Mouse (Mus musculus): ENCODE results near the gene Gdf10. TPM values are rescaled to one million over a fixed set of nuclear protein-coding genes. Genes with fewer than 3 reads are reported as not detected.

The Gdf10 gene
- total RNA-seq (2021), result 1 to 10 TPM; 5.4 to 5.7 TPM

DNA sequence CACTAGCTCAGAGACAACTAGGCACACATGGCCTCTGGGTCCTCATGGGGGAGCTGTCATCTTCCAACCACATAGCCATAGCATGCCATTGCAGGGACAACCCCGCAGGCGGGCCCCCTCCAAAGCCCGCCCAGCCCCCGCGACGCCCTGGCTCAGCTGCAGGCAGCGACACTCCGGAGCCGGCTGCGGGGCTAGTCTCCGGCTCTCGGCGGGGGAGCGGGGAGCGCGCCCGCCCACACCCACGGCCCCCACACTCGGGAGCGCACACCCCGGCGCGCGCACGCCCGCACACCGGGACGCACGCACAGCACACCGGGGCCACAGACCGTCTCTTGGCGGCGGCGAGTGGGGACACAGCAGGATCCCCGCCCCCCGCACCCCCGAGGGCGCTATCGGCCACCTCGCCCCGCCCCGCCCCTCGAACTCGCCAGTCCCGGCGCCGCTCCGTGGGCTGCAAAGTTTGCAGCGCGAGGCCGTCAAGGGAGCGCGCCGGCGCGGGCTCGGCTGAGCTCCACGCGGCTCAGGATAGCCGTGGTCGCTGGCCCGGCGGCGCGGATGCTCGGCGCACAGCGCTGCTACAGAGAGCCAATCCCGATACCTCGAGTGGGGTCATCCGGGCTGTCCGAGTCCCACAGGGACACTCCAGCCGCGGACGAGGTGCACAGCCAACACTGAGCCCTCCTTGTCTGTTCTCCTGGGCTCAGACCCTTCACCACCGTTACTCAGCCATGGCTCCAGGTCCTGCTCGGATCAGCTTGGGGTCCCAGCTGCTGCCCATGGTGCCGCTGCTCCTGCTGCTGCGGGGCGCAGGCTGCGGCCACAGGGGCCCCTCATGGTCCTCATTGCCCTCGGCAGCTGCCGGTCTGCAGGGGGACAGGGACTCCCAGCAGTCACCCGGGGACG, at the start of gene Gdf10:
Gene Gdf10 (plus strand): TSS at position 420 of the 903 bp plus-strand sequence.
- DNase-seq, result peak; percentile 59 to 64

DNA sequence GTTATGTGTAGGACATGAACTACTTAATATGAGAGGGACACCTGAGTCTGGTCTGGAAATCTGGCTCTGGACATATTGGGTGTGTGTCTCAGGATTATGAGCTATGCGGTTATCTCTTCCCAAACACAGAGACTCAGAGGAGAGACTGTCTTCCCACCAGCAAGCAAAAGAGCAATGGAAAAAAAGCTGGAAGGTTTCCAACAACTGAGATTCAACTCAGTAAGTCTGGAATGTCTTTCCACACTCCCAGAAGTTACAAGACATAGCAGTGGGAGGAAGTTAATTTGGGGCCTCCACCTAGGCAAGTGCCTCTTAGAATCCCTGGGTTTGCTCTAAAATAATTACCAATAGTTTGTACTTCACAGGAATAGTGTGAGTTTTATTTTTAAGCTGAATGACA, 44.6 kb upstream of the Gdf10 start:
- DNase-seq, result no peak

DNA sequence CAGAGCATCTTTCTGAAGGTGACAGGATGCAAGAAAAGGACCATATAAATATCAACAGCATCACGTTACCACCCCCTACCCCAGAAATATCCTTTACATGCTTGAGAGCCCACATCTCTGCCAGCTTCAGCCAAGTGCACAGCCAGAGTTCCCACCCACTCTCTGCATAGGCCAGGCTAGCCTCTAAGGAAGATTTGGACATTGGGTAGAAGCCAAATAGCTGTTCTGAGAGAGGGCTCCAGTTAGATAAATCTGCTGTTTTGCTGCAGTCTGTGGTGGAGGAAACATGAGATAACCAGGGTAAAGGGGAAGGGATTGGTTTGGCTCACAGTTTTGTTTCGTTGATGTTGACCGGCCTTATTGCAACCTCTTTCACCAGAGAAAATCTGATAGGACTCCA, 43.2 kb upstream of the Gdf10 start:
- no peak for DNase-seq

DNA sequence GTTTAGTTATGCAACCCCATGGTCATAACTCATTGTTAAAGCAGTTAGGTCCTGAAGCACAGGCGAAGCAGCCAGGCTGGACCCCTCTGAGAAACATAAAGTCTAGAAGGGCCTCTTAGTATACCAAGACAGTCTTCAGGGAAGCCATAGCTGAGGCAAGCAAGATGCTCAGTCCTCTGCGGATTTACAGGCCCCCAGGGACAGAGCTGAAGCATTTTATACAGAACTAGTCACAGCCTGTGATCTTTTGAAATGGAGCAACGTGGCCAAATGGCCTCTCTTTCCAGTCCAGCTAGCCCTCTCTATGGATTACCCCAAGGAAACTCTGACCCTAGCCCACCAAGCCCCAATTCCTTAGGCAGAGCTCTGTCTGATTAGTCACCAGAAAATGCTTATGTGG, 41.9 kb upstream of the Gdf10 start:
- no peak for DNase-seq

DNA sequence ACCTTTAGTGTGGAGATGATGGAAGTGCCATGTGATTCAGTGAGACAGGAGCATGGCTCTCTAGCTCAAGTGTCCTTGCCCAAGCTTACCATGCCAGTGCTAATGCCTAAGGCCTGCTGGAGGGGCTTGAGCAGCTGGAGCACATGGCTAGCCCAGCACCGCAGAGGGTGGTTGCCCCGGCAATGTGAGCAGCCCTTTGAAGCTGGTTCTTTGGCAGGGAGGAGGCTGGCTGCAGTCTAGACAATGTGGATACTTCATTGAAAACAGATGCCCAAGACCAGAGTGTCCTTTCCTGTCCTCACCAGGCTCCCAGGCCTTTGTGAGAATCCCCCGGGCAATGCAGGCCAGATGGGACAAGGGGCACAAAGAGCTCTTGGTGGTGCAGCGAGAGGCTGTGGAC, 40.3 kb upstream of the Gdf10 start:
- peak in 1 of 2 experiments; percentile 7 for DNase-seq

DNA sequence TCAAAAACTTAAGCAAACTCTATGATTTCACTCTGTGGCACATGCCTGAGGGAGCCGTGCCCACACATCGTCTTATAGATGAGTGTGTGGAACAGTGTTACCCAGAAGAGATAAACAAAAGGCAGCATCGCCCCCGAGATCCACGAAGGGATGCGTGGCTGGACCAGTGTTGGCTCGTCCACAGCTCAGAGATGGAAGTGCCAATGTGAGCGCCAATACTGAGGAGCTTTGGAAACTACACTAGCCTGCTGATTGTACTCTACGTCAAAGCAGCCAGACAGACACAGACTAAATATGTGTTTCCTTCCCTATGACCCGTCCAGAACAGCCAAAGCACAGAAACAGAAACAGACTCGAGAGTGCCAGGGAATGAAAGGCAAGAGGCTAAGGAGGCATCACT, 37.9 kb upstream of the Gdf10 start:
- DNase-seq, result no peak

DNA sequence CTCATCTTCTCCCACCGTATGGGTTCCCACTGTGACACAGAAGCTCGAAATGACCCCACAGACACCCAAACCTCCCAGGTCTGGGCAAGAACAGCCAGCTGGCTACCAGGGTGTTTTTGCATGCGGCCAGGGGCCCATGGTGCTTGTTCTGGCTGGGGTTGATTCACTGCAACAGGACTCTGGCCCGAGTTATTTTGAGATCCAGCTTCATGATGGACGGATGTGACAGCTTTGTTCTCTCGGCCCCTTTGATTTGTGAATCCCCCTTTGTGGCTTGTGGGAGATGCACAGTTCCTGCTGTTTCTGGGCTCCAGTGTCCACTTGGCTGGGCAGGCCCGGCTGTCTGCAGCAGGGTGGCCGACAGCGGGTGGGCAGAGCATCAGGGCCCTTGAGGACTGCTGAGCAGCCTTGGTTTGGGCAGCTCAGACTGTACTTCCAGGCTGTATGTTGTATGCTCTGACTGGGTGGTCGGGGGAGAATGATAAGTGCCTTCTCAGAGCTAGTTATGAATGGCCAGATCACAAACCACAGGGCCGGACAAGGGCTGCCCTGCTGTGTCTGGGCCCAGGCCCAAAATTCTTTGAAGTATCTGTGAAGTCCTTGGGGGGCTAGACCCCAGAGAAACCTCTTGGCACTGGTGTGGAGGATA, 34.9 kb upstream of the Gdf10 start:
- DNase-seq, result no peak

DNA sequence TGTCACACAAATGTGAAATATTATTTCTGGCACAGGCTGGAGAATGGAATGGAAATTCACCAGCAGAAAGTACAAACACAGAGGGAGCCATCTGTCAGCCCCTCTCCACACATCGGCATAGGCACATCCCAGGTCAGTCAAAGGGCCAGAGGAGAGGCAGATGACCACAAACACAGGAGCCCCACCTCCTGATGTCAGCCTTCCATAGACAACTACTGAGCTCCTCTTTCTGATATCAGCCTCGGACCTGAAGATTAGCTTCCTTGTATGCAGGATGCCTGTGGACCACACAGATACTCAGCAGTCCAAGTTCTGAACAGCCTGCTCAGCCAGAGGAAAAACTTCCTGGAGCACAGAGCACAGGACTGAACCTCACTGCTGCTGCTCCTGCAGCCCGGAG, 33.4 kb upstream of the Gdf10 start:
- DNase-seq, result no peak

DNA sequence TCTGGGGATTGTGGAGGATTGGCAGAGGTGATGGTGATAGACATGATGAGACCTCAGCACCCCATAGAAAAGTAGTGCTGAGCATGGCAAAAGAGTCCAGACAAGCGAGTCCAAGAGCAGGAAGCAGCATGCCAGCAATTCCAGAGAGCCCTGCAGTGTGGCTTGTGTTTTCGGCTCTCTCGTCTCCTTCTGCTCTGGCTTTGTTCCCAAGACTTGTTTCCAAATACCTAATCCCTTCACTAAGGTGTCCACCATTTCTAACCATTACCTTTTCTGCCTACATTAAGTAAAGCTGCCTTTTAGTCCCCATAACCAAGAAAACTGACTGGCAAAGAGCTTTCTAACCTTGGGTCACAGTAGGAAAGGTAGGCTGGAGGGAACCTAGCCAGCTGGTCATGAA, 31.9 kb upstream of the Gdf10 start:
- DNase-seq, result no peak

DNA sequence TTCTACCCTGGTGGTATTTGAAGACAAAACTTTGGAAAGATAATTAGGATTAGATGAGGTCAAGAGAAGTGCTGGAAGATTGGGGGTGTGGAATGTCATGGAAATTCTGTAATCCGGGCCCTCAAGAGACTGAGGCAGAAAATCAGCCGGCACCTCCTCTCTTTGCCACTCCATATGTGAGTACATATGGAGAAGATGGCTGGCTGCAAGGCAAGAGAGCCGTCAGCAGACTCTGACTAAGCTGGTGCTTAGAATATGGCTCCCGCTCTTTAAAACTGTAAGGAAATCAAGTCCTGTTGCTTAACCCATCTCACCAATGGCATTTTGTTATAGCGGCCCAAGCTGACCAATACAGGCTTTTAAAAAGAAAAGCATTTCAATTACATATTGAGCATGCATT, 27.6 kb upstream of the Gdf10 start:
- no peak for DNase-seq

DNA sequence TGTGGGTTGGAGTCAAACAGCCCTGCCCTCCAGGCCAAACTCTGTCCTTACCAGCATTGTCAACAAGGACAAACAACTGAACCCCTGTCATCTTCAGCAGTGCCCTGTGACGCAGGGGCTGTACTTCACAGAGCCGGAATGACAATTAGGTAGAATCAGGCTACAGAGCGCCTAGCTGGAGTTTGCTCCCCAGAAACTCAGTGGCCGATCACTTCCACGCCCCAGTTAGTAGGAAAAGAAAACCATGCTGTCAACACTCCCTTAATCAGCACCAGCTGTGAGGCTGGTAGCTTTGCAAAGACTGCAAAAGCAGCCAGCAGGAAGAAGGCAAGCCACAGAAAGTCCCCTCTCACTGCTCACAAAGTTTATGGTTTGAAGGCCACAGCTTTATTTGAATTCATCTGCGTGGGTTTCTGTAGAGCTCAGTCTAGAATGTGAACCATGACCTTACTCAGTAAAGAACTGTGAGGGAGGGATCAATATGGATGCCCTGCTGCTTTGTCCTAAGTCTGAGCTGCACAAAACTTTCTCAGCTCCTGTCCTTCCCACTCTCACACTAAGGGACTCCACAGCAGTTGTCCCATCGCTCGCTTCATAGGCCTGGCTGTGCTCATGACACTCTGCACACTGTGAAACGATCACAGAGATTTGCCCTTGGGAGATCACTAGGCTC, 26.6 kb upstream of the Gdf10 start:
- no peak for DNase-seq

DNA sequence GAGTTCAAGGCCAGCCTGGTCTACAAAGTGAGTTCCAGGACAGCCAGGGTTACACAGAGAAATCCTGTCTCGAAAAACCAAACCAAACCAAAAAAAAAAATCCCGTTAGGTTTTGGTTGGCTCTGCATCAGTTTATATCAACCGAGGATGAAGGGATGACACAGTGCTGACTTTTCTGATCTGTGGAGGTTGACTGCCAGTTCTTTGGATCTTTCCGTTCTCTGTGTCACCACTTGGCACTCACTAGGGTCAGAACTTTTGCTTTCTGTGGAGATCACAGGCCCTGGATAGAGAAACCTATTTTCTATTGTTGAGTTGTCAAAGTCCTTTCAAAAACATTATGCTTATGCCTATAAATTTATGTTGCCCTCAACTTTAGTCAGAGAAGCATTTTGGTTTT, 20.6 kb upstream of the Gdf10 start:
- DNase-seq, result no peak

DNA sequence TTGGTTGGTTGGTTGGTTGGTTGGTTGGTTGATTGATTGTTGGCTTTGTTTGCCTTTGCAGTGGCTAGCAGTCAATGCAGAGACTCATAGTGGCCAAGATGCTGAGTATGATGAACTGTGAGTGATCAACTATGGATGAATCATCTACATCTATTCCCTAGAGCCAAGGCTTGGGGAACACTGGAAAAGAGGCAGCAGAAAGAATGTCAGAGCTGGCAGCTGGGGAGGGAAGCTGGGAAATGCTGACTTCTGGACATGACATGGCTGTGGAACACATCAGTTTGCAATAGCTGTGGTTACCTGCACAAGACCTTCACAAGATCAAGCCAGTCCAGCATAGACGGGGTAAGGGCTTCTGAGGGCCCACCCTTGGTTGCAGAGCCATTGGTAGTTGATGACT, 20.2 kb upstream of the Gdf10 start:
- no peak for DNase-seq

DNA sequence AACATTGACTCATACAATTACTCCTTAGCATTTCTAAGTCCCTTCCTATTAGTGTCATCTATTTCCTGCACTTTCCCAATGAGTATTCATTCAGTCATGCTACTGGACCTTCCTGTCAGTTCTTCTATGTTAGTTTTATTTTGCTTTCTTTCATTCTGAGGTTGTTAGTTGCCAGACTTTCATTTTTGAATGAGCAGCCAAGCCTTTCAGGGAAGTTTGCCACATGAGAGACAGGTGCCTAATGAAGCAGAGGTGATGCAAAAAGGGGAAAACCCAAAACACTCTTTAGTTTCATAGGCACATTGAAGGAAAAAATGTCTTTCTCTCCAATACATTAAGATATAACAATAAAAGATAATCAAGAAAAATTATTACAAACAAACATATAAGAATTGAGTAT, 18.5 kb upstream of the Gdf10 start:
- no peak for DNase-seq

DNA sequence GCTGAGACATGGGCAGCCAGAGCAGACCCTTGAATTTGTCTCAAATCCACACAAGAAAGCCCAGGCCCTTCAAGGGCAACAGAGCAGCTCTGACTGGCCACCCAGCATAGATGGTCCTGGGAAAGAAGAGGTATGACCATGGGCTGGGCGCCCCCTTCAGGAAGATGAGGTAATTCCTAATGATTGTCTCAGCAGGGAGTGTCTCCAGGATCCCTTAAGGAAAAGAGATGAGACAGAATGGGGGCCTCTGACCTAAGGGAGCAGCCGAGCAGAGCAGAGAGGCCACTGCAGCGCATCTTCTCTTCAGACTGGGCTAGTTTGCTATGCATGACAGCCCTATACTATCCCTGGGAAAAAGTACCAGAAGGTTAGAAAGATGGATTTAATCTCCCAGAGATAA, 9.7 kb upstream of the Gdf10 start:
- DNase-seq, result no peak

DNA sequence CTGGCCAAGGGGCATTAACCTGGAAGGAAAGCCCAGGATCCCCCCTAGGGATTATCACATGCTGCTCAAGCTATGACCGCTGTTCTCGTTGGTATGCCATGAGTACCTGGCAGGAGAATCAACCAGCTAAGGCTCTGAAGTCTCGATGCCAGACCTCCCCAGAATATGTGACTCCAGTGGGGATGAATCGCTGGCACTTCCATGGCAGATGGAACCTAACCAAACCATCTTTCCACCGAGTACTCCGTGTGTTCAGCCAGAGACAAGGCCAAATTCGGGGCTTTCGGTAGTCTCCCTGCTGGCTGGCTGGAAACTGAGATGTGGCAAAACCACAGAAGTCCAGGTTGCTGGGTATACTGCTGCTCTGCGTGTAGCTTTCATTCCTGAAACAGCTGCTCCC, 9.2 kb upstream of the Gdf10 start:
- no peak for DNase-seq

DNA sequence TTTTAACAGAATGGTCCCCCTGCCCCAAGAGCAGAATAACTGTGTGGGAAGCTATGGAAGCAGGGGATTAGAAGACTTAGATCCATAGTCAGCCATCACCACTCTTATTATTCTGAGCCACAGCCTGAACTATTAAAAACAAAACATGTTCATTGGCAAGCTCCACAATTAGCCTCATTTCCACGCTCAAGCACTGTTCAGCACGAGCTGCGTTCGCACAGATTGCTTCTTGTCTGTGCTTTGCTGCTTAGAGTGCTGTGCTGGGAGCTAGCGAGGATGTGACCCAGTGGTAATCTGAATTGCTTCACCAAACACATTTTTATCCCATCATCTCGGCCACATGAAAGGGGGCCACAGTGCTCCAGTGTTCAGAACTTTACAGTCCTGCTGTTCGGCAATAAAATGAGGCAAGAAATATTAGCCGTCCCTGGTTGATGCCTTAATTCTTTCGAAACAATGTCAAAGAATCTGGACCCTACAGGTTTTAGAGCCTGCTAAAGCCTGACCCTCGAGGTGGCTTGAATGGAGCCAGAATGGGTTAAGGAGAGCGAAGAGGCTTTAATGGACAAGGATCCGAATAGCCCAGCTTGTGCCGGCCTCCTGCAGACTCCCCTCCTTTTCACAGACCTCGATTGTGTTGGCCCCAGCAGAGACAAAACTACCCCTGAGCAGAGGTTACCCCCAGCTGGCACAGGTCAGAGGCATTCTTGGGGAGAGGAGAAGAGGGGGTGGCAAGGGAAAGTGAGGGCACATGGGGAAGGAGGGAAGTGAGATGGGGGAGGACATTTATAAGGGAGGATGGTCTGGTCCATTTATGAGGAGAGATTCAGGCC, 2.4 kb upstream of the Gdf10 start:
- DNase-seq, result peak; percentile 49 to 58

DNA sequence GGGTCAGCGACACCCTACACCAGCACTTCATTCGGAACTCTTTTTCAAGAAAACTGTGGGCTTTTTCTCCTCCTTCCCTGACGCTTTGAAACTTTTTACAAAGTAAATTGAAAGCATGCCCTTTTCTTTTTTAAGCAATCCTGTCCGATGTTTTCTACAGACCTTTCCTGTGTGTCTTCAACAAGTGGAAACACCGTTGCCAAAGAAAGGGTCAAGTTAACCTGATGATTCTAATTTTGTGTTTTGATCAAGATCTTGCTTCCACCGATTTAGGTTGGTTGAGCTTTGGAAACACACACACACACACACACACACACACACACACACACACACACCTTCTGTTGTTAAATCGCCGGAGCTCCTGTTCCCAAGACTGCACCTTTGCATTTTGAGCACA, 618 bp upstream of the Gdf10 start:
- DNase-seq, result no peak

DNA sequence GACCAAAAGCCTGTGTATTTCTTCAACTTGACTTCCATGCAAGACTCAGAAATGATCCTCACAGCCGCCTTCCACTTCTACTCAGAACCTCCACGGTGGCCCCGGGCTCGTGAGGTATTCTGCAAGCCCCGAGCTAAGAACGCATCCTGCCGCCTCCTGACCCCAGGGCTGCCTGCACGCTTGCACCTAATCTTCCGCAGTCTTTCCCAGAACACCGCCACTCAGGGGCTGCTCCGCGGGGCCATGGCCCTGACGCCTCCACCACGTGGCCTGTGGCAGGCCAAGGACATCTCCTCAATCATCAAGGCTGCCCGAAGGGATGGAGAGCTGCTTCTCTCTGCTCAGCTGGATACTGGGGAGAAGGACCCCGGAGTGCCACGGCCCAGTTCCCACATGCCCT, 8.5 kb downstream of the Gdf10 start:
- no peak for DNase-seq

DNA sequence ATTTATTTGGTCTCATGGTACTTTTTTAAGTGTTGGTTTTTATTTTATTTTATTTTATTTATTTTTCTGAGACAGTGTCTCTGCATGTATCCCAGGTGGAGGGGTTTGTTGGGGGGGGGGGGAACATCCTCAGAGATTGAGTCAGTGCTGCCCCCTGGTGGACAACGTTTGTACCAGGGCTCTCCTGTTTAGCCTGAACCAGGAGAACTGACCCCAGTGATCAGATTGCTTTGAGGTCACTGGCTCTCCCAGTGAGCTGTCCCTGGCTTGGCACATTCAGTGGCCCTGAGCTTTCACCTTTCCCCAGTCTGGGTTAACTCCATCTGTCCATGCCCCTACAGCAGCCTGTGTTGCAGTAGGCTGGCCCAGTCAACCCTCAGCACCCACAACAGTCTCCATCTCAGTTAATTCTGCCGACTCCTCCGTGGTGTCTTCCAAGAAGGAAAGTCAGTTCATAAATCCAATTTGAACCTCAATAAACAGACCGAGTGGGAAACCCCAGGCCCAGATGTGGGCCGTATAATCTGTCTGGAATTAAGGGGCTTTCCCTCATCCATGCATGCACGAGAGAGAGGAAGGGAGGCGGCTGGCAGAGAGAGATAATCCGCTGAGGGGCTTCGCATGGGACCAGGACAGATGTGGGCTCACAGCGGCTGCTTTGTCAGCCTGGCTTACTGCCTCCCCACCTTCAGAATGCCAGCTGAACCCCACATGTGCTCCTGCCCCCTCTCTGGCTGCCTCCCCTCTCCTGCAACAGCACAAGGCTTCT, 9.7 kb downstream of the Gdf10 start:
- DNase-seq, result peak; percentile 47 to 50

DNA sequence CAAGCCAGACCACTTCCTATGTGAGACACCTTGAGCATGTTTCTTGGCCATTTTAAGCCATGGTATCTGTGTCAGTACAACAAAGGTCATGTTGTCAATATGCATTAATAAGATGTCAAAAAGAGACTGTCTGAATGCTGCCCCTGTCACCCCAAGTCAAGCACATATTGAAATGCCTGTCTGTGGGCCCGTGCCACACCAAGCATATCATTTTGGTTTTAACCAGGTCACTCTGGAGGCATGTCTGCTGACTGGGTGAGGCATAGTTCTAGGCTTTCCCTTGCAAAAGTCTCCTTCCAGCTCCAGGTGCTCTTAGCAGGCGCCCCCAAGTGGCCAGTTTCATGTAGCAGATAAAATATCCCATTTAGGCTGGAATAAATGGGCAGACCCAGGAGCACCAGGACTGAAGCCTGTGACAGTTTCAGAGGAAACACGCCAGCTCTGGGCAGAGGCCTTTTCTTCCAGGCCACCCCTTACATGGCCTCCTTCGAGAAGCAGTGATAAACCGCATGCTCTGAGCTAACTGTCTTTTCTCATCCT, 10.5 kb downstream of the Gdf10 start:
- peak; percentile 49 to 70 for DNase-seq

DNA sequence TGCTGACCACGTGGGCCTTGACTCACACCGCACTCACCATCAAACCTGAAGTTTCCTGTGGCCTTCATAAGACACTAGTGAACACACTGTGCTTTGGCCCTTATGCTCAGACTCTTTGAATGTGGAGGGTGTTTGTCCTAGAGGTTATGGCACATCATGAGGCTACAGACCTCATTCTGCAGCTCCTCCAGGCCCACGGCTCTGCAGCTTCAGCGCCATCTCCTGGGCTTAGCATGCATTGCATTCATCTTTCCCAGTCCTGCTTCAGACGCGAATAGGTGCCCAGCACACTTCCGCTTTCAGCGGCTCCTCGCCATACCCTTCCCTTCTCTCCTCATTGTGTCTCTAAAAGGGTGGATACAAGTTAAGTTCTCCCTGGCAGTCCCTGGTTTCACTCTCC, 15.7 kb downstream of the Gdf10 start:
- peak; percentile 63 to 79 for DNase-seq

Measured in layer of hippocampus, postnatal 36 days (tissue).